Mouse (Mus musculus) c-Kit-positive CD71-positive TER-119-negative erythroid progenitor cells, embryonic 14.5 days (primary cell): ENCODE results near the gene Elmo1.

ENCODE experiments used
- DNase-seq: peaks from one replicate; pipeline ENCODE4 v3.0.0-alpha.2; 2013; ENCODE audit warnings: low read depth

Gene Elmo1

DNA sequence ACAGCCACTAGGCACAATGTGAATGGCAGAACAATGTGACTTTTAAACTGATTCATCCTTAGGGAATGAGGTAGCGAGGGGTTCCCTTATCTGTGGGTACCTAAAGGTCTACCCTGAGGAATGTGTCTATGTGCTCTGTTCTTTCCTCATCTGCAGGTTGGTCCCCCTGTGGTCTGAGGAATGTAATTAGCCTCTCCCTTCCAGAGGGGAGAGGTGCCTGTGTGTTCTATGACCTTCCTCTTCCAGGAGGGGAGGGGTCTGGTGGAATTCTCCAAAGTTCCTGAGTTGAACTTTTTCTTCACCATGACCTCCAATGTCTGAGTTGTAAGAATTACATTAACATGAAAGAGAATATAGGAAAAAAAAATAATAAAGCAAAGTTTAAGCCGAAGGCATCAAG is 294.4 kb downstream of the Elmo1 start:
- DNase-seq, result no peak

DNA sequence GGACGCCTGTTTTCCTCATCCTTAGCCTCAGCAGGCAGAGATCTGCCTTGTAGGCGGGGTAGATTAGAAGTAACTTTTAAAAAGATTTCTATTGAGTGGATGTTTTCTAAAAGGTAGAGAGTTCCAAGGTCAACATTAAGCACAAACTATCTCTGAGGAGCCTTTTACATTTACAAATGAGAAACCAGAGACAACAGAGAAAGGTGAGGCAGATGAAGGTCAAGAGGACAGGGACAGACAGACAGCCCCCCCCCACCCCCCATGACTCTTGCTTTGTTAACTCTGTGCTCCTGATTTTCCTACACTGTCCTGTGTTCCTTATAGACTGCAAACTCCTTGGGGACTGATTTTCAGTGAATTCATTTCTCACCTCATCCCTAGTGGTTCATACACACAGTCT is 295.0 kb downstream of the Elmo1 start:
- no peak for DNase-seq

DNA sequence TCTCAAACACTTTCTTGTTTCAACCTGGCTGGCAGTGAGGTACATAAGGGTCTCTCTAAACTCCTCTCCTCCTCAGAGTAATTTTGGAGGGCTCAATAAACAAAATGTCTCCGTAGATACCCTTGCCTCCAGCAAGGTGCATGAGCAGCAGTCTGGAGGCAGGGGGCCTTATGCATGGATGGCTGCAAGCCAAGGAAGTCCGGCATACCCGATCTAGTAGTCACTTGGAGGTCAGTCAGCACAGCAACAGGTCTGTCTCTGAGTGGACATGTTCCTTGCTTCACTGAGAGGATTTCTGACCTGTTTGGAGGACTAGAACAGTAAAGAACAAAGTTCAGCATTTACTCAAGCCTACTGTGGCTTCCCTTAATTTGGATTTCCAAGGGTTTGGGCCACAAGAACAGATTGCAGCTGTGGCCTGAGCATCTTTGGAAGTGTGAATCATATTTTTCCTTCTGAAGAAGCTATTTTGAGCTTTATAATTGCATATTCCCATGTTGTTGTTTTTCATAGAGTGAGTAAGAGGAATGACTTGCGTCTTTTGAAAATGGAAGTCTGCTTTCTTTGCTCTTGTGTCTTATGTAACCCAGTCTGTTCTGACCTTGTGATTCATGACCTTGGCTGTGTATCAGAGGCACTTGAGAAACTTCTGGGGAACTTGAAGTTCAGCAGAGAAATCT is 296.2 kb downstream of the Elmo1 start:
- DNase-seq, result no peak

DNA sequence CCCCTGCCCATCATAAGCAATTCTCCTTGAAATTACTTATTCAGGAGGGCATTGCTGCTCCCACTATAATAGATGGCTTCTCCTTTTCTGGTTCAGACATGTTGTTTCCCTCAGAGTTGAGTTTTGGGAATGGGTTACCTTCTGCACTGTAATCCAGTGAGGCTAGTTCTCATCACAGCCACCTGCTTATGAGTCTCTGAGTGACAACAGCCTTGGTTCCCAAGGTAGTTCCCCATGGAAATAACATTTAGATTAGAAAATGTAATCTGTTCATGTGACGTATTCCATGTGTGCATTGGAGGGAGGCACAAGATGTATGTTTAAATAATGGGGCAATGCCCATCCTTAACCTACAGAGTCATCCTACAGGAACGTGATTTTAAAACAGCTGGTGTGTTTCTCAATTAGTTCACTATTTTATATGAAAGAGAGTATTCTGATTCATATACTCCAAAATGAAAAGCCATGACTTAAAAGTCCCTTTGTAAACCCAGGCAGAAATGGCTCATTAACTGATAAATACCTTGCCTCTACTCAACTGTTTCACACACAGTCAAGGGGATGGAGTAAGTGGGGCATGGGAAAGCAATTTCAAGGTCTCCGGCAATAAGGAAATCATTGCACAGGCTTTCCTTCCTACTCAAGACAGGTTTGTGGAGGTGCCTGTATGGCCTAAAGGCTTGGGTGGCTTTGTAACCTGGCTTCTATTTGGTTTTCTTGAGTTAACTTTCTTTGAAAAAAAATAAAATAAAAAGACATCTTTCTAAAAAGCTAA is 302.6 kb downstream of the Elmo1 start:
- DNase-seq, result no peak

DNA sequence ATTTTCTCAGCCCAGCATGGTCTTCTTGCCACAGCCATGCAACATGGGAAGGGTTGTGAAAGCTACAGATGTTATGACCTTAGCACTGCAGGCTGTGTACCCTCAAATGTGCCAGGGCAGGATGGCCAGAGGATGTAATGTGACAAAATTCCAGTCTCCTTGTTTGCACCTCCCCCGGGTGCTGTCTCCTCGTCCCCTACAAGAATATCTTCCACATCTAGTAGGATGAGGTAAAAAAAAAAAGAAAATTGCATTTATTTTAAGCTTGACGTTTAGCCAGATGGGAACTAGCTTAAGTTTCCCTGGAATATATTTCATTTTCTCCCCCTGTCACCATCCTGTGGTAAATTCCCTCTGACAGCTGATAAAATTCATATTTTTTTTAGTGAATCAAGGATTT is 307.3 kb downstream of the Elmo1 start:
- DNase-seq, result no peak

DNA sequence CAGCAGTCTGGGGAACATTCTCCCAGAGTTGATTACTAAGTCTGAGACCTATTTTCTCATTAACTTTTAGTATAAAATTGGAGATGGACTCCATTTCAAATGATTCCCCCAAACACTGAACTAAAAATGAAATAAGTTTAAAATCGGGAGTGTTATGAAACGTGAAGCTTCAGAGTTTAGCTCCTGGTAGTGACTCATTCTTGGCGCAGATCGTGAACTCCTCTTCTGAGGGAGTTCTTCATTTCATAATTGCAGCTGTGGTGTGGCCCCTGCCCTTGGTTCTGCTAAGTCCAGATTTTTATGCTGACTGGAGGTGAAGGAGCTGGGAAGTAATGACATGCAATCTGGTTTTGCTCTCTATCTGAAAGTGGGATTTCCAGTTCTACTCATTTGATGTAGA is 307.9 kb downstream of the Elmo1 start:
- no peak for DNase-seq

DNA sequence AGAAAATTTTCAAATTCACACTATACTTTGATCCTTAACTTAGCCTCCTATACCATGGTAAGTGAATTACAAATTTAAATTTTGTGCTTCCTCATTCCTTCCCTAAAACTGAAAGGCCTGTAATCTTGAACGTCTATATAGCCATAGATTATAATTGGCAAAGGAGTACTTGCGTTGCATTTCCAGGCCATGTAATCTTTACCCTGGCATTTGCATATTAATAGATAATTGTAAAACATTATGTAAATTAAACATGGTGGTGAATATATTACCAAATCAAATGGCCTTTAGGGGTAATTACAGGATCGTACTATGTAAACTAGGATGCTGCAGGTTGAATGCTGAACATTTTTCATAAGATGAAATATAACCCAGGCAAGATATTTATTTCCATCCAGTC is 314.1 kb downstream of the Elmo1 start:
- no peak for DNase-seq

DNA sequence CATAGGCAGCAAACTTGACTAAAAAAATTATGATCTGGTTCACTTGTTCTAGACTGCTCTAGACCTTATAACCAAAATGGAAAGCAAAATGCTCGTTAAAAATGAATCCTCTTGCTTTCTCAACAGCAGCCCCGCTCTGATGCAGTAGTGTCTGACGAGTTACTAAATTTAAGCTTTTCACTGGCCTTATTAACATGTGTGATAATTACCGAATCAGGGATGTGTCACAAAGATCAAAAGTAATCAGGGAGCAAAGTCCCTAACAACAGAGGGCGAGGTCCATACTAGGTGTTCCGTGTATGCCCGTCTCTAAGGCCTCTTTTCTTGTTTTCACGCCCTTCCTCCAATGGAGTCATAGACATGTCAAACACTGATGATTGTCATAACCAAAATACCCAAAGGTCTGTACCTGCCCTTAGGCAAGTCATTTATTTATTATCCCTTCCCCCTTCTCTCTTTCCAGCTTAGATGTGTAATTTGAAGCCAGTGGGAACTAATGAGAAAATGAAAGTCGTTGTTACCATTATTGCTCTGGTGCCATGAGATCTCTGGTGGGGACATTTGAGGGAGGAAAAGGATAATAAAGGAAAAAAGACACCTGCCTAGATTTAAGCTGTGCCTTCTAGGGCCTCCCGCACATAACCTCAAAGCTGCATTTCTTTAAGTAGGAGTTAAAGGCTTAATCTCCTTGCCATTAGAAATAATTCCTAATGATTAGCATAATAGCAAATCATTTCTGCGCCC is 316.2 kb downstream of the Elmo1 start:
- DNase-seq, result no peak

DNA sequence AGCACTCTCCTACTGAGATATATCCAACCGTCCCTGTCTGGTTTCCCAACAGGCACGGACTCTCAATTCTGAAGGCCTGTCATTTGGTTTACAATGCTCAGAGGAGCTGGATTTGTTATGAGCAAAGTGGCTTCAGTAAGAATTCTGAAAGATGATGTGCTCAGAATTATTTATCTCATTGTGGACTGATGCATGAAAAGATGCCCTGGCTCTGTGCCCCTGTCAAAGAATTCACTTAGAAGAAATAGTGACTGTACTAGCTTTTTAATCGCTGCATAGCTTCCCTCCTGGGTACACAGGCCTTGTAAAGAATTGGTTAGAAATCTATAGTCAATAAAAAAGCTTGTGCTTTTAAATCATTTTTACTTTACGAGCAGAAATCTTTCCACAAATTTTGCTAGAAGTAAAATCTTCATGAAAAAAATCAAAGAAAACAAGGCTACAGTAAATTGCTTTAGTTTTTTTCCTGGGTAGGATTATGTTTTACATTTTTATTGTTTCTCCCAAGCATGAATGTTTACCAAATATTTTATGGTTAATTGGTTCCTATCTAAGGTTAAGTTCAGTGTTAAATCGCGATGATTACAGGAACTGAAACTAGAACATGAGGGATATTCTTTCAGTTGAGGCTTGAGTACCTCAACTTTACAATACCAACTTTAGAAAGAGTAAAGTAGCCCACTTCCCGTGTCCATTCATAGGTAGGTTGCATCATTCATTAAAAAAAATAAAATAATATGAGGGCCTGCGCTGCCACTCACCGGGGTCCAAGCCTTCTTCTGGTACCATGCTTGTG is 320.1 kb downstream of the Elmo1 start:
- DNase-seq, result no peak

DNA sequence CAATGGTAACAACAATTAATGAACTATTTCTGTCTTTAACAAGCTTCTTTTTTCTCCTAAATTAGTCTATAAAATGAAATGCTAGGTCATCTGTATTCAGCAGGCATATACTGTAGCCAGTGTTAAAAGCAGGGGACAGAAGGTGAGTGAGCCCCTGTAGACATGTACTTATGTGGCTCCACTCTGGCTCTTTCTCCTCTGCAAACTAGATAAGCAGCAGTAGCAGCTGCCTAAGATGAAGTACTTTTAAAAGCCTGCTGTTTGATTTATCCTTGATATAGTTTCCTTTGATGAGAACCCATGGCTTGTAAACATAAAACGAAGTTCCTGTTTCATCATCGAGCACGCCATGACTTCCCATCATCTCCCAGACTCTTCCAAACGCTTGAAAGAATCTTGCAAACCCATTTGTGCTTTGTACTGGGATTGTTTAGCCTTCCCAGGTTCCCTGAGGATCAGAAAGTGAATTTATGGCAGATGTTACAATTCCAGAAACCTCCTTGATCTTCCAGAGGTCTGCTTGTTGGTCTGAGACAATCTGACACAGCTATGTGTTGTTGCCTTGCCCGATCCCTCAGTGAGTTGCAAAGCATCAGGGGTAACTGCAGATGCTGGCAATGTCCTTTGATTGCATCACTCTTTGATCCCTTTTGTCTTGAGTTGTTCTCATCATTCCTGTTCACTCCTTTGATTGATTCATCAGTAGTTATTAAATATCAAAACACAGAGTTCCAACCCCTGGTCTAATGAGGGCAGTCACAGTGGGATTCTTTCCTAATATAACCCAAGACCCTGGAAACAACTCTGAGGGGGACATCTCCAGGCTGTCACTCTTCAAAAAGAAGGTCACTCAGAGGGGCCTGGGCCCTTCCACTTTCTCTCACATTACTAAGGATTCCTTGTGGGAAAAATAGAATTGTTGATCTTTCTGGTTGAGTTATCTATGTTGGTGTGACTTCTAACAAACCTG is 326.6 kb downstream of the Elmo1 start:
- DNase-seq, result no peak

DNA sequence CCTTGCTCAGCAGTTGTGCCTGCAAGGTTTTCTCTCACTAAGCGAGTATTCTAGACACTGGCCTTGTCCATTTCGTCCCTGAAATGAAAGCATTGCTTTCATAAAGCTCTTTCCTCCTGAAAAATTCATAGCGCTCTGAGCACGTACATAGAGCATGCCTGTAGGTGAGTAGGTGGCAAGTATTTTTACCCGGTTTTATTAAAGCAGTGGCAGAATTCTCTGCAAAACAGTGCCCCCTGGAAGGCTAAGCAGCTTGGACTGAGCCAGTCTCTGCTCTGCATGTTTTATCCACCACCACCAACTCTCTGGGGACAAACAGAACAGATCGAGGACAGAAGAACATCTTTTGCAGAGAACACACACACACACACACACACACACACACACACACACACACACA is 340.6 kb downstream of the Elmo1 start:
- no peak for DNase-seq

DNA sequence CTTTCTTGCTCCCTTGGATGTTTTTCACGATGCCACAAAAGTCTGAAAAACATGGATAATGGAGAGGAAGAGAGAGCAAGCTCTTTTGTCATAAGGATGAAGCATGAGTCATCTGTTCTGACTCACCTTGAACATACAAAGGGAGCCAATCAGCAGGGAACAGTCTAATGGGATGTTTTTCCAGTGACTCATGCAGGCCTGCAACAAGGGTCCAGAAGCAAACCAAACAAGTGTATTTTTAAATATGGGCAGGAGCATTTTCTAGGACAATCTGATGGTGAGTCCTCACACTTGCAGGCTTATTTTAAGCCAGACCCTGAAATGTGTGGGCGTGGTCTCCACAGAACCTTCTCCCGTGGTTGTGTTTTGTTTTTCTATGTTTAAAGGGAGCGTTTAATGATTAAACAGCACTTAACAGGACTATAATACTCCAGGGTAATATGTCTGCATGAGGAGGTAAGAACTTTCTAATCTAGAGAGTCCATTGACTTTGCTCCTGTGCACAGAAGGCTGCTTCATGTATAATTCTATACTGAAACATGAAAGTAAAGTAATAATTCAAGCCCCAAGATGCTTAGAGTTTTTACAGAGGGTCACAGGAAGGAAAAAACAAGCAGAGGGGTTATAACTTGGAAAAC is 342.9 kb downstream of the Elmo1 start:
- no peak for DNase-seq

DNA sequence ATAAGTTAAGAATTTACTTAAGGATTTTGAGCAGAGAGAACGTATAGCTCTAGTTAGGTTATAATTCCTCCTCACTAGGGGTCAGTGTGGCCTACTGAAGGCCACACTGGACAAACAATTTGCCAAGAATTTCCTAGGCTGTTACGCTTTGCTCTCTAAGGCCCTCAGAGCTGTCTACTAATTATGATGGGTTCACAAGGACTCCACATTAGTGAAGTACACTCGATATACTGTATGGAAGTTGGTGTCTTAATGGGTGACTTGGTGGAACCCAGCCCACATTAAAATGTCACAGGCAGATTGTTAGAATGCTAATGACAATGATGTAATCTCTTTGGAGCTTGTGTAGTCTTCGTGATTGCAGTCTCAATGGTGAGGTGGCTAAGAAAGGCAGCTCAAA is 343.7 kb downstream of the Elmo1 start:
- DNase-seq, result no peak

DNA sequence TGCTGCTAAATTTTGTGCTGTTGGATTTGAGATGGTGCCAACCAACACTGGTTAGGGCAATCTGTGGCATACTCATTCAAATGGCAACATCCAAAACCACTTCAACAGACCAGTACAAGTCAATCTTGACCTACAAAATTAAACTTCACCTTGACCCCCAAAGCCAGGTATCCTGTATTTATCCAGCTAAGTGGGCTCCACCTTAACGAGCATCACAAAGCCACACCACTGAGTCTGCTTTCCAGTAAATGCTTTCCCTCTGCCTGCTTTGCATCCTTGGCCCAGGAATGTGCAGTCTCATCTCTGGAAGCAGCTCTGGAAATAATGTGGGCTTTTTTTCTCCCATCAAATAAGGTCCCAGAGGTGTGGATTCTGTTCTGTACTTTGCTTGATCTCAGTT is 349.1 kb downstream of the Elmo1 start:
- no peak for DNase-seq

DNA sequence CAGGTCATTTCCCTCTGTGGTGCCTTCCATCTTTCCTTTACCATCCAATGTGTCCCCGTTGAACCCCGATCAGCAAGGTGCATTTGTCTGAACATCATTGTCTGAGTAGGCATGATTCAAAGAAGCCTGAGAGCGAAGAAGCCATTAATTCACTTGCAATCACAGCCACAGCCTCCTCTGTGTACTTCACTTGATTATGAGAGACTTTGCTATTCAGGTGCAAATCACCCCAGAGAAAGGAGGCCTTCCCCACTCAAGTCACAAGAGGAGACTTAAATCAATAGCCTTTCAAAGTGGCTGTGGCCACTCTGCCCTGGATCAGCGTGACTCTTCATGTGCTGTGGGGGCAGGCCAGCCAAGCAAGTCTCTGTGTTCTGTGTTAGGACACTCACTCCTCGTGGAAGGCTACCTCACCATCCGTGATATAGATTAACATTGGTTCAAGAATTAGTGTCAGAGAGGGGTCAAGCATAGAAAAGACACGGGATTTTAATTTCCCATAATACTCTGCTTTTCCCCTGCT is 360.5 kb downstream of the Elmo1 start:
- DNase-seq, result no peak

DNA sequence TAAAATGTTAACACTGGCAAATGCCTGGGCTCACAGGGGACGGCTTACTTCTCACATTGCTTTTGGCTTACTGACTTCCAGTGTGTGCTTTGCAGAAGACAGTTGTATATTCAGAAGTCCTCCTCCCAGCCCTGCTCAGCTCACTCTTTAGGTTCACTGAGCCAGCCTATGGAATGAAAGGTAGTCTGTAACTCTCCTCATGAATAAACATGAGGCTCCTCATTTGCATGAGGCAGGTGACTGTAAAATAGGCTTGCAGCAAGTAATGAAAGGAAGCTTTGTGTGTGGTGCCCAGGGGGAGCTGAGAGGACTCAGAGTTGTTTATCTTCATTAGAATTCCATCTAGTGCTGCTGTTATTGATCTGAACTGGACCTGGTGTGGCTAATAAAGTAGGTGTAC is 364.0 kb downstream of the Elmo1 start:
- no peak for DNase-seq

DNA sequence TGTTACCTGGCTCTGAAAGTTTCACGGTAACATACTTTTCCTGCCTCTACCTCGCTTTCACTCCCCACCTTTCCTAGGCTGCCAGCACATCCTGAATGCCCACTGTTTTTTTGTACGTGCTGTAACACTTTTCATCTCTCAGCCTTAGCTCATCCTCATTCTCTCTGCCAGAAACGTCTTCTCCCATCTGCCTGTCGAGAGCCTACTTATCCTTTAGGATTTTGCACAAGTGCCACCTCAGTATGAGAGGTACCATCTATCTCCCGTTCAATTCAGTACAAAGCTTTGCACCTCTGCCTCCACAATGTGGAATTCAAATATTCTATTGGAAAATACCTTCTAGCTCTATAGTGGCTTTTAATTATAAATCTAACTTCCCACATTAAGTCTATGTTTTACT is 369.7 kb downstream of the Elmo1 start:
- no peak for DNase-seq

DNA sequence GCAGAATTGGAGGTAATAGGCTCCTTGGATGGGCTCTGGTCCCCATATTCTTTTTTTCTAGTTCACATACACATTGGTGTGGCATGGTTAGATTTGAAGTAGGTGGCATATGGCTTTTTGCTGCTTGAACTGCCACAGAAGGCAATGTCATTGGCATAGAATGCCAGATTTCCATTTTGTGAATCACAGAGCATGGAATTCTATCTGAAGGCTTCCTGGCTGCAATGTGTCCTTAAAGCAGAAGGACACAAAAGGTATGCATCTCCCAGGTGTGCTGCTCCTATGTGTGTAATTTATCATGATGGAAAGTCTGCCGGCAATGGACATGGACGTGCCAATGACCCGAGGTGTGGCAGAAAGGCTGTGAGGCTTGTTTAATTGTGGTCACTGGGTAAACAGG is 371.2 kb downstream of the Elmo1 start:
- no peak for DNase-seq

DNA sequence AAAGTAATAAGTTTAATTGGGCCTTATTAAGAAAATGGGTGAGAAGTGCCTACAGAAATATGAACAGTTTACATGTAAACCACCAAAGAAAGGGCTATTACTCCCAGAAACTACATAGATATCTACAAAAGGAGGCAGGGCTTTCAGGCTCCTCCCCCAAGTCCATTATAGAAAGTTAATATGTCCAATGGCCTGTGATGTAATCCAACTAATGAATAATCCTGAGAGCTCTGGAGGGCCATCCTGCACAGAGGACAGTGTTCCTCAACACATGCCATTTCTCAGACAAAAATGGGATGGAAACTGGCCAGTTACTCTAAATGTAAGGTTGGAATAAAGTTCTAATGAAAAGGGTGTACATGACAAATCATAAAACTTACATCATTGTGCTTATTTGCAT is 373.8 kb downstream of the Elmo1 start:
- no peak for DNase-seq

DNA sequence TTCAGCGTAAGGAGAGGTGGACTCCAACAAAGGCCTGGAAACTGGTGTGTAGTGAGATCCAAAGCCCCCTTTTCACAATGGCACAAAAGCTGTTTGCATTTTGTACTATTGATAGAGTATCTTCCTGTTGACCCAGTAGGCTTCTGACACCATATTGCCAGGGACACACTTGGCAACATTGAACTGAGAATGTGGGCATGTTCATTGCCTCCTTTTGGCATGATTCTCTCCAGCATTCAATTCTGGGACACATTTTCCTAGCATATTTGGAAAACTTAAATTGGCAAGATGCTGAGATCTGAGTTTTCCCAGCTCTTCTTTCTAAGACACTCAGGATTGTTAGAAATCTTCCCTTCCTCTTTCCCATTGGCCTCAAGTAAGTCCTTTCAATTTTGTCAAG is 377.0 kb downstream of the Elmo1 start:
- no peak for DNase-seq
